Mouse (Mus musculus): ENCODE results near the gene Mgat5b.

Mgat5b gene

GRCm38 (mm10) chr11:116905741-116906456 lies 12.8 kb upstream of the Mgat5b start:
- in situ Hi-C loops (cut with MboI; ENCODE audit: low pct_unique_long_range_greater_than_20kb in 1 of 2, low sequenced_read_pairs in 2 of 2, unreplicated experiment in 1 of 2) = no loop called here

- in situ Hi-C loops (cut with MboI; ENCODE audit: low pct_unique_long_range_greater_than_20kb in 1 of 2, low sequenced_read_pairs in 2 of 2, unreplicated experiment in 1 of 2) = no loop called here
Measured at GRCm38 (mm10) chr11:116913573-116913972, 5.1 kb upstream of the Mgat5b start.

DNA sequence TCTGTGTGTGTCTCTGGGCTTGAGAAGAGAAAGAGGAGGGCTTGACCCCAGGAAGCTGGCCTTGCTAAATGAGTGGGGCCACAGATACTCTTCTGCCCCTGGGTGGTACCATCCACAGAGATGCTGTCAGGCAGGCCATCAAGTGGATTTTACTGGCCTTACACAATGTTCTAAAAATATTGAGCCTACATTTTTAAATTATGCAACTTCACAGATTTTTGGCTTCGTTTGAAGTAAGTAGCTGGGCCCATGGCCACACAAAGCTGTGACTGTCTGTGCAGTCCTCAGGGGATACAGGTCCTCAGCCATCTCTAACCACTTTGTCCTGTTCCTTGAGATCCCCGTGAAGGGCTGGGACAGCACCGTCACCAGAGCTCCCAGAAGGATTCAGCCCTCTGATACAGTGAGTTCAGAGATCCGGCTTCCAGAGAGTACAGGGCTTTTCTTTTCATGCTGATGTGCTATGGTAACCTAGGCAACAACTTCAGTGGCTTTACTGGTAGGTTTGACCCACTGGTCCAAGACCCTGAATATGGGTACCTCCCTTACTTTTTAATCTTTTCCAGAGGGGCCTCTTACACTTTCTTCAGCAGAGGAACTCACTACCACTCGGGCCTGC lies 4.3 kb upstream of the Mgat5b start:
- in situ Hi-C loops (cut with MboI; ENCODE audit: low pct_unique_long_range_greater_than_20kb in 1 of 2, low sequenced_read_pairs in 2 of 2, unreplicated experiment in 1 of 2) = no loop called here

GRCm38 (mm10) chr11:116915241-116915640 lies 3.4 kb upstream of the Mgat5b start:
- in situ Hi-C loops (cut with MboI; ENCODE audit: low pct_unique_long_range_greater_than_20kb in 1 of 2, low sequenced_read_pairs in 2 of 2, unreplicated experiment in 1 of 2) = no loop called here

- in situ Hi-C loops (cut with MboI; ENCODE audit: low pct_unique_long_range_greater_than_20kb in 1 of 2, low sequenced_read_pairs in 2 of 2, unreplicated experiment in 1 of 2) = no loop called here
Measured at GRCm38 (mm10) chr11:116917361-116917760, 1.3 kb upstream of the Mgat5b start.

DNA sequence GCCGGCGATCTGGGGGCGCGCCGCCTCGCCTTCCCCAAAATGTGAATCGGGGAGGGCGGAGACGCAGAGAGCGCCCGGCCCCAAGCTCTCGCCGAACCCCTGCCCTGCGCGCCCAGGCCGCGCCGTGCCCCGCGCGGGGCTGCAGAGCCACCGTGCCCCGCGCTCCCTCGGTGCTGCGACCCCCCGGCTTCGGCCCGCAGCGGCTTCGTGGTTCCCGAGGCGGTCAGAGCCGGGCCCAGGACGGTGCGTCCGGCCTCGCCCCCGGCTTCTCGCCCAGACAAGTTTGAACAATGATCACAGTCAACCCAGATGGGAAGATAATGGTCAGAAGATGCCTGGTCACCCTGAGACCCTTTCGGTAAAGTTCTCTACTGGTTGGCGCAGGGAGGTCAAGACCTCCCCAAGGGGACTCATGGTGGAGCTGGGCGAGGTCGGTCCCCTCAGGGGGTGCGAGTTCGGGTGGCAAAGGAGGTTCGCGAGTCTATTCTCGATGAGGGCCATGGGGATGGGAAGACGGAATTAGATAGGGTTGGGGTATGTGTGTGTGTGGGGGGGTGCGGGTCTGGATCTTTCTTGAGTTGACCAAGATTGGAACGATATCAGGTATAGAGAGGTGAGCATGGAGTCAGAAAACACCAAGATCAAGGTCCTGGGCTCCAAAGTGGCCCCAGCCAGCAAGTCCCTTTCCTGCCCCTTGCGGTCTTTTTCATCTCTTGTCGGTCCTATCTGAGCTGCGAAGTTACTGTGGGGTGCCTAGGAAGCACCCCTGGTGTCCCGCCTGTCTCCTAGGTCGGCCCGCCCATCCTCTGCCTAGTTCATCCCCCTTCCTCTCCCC lies 740 bp downstream of the Mgat5b start:
- in situ Hi-C loops (cut with MboI; ENCODE audit: low pct_unique_long_range_greater_than_20kb in 1 of 2, low sequenced_read_pairs in 2 of 2, unreplicated experiment in 1 of 2) = no loop called here

GRCm38 (mm10) chr11:116920746-116921145 lies 2.1 kb downstream of the Mgat5b start:
- in situ Hi-C loops (cut with MboI; ENCODE audit: low pct_unique_long_range_greater_than_20kb in 1 of 2, low sequenced_read_pairs in 2 of 2, unreplicated experiment in 1 of 2) = no loop called here

- in situ Hi-C loops (cut with MboI; ENCODE audit: low pct_unique_long_range_greater_than_20kb in 1 of 2, low sequenced_read_pairs in 2 of 2, unreplicated experiment in 1 of 2) = no loop called here
Measured at GRCm38 (mm10) chr11:116922058-116922457, 3.4 kb downstream of the Mgat5b start.

DNA sequence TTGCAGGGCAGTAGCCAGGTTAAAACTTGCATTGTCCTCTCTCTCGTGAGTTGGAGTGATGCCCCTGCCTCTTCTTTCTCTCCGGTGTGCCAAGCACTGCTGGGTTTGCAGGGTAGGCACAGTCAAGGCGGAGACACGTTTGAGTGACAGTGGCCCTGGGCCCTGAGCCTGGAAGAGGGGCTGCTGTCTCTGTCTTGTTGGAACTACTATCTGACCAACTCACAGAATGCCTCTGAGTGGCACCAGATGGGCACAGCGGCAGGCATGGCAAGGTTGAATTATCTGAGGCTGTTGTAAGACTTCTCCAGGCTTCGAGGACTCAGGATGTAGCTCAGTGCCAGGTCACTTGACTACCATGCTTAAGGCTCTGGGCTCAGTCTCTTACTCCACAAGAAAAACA lies 9.4 kb downstream of the Mgat5b start:
- in situ Hi-C loops (cut with MboI; ENCODE audit: low pct_unique_long_range_greater_than_20kb in 1 of 2, low sequenced_read_pairs in 2 of 2, unreplicated experiment in 1 of 2) = loop anchor here in 1 of 2 experiments (5.0 kb wide), 1 partner anchor 69 kb away; no protein-coding TSS in a partner anchor

DNA sequence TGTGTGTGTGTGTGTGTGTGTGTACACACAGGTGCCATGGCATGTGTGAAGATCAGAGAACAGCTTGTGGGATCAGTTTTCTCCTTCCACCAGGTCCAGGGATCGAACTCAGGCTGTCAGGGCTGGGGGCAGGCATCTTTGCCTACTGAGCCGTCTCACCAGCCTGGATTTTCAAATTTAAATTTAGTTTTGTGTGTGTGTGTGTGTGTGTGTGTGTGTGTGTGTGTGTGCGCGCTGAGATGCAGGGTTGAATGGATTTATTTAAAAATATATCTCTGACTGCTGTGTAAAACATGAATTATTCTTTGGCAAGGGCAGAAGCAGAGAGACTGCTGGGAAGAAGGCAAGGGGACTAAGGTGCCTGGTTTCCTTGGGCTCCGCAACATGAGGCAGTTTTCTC lies 16.2 kb downstream of the Mgat5b start:
- in situ Hi-C loops (cut with MboI; ENCODE audit: low pct_unique_long_range_greater_than_20kb in 1 of 2, low sequenced_read_pairs in 2 of 2, unreplicated experiment in 1 of 2) = no loop called here

- in situ Hi-C loops (cut with MboI; ENCODE audit: low pct_unique_long_range_greater_than_20kb in 1 of 2, low sequenced_read_pairs in 2 of 2, unreplicated experiment in 1 of 2) = no loop called here
Measured at GRCm38 (mm10) chr11:116935354-116935753, 16.7 kb downstream of the Mgat5b start.

GRCm38 (mm10) chr11:116935917-116936316 lies 17.3 kb downstream of the Mgat5b start:
- in situ Hi-C loops (cut with MboI; ENCODE audit: low pct_unique_long_range_greater_than_20kb in 1 of 2, low sequenced_read_pairs in 2 of 2, unreplicated experiment in 1 of 2) = no loop called here

DNA sequence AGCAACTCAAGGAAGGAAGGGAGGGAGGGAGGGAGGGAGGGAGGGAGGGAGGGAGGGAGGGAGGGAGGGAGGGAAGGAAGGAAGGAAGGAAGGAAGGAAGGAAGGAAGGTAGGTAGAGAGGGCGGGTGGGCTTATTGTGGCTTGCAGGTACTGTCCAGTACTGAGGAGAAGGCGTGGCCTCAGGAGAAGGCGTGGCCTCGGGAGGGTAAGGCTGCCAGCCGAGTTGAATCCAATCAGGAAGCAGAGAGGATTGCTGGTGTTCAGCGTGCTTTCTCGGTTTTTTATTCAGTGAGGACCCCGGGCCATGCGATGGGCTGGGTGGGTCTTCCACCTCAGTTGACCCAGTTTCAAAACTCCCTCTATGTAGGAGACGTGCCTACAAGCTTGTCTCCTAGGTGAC lies 18.5 kb downstream of the Mgat5b start:
- in situ Hi-C loops (cut with MboI; ENCODE audit: low pct_unique_long_range_greater_than_20kb in 1 of 2, low sequenced_read_pairs in 2 of 2, unreplicated experiment in 1 of 2) = no loop called here

GRCm38 (mm10) chr11:116940088-116940855 lies 21.6 kb downstream of the Mgat5b start:
- in situ Hi-C loops (cut with MboI; ENCODE audit: low pct_unique_long_range_greater_than_20kb in 1 of 2, low sequenced_read_pairs in 2 of 2, unreplicated experiment in 1 of 2) = no loop called here

DNA sequence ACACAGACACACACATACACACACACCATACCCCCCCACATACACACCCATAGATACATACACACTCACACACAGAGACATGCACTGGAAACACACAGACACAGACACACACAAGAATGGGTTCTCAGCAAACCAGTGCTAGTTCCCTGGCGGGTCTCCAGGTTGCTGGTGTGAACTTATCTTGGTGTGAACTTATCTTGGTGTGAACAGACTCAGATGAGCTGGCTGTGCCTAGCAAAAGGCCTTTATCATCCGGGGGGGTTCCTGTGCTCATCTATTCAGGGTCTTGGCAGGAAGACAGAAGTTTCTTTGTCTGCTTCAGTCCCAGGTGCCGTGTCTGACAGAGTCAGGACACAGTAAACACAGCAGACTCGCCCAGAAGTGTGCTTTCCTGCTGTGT lies 25.7 kb downstream of the Mgat5b start:
- in situ Hi-C loops (cut with MboI; ENCODE audit: low pct_unique_long_range_greater_than_20kb in 1 of 2, low sequenced_read_pairs in 2 of 2, unreplicated experiment in 1 of 2) = no loop called here

- in situ Hi-C loops (cut with MboI; ENCODE audit: low pct_unique_long_range_greater_than_20kb in 1 of 2, low sequenced_read_pairs in 2 of 2, unreplicated experiment in 1 of 2) = no loop called here
Measured at GRCm38 (mm10) chr11:116949832-116950231, 31.2 kb downstream of the Mgat5b start.

- in situ Hi-C loops (cut with MboI; ENCODE audit: low pct_unique_long_range_greater_than_20kb in 1 of 2, low sequenced_read_pairs in 2 of 2, unreplicated experiment in 1 of 2) = no loop called here
Measured at GRCm38 (mm10) chr11:116951429-116951828, 32.8 kb downstream of the Mgat5b start.

GRCm38 (mm10) chr11:116954231-116955118 lies 35.8 kb downstream of the Mgat5b start:
- in situ Hi-C loops (cut with MboI; ENCODE audit: low pct_unique_long_range_greater_than_20kb in 1 of 2, low sequenced_read_pairs in 2 of 2, unreplicated experiment in 1 of 2) = no loop called here
